Mouse (Mus musculus) embryonic facial prominence, embryonic 15.5 days (tissue): ENCODE results near the gene Zfp950. TPM values are rescaled to one million over a fixed set of nuclear protein-coding genes. Genes with fewer than 3 reads are reported as not detected.

ENCODE experiments used
- ATAC-seq: fragments of 200-750 bp; cut with Nextera tagmentation; 2 replicates; pipeline ENCODE4 v1.8.0; 2017; ENCODE audit warnings: low read depth, moderate TSS enrichment; ENCODE audit not compliant: insufficient number of reproducible peaks, low FRiP score, low TSS enrichment
- H3K27ac ChIP-seq: fragments of 300-500 bp; sonication (generic); replicated peaks from 2 replicates; pipeline ENCODE4 v1.5.1; 2015; ENCODE audit warnings: mild to moderate bottlenecking, inconsistent platforms
- H3K27me3 ChIP-seq: fragments of 300-500 bp; sonication (generic); 2 replicates; pipeline ENCODE4 v1.6.1; 2015; ENCODE audit warnings: inconsistent platforms
- H3K36me3 ChIP-seq: fragments of 300-500 bp; sonication (generic); 2 replicates; pipeline ENCODE4 v1.6.1; 2015; ENCODE audit warnings: mild to moderate bottlenecking, inconsistent platforms
- H3K4me1 ChIP-seq: fragments of 300-500 bp; sonication (generic); 2 replicates; pipeline ENCODE4 v1.6.1; 2015; ENCODE audit warnings: inconsistent platforms
- H3K4me2 ChIP-seq: fragments of 300-500 bp; sonication (generic); replicated peaks from 2 replicates; pipeline ENCODE4 v1.6.1; 2015; ENCODE audit warnings: mild to moderate bottlenecking, inconsistent platforms
- H3K4me3 ChIP-seq: fragments of 300-500 bp; sonication (generic); replicated peaks from 2 replicates; pipeline ENCODE4 v1.5.1; 2015; ENCODE audit warnings: mild to moderate bottlenecking, inconsistent platforms
- H3K9ac ChIP-seq: fragments of 300-500 bp; sonication (generic); 2 replicates; pipeline ENCODE4 v1.6.1; 2015; ENCODE audit warnings: inconsistent platforms
- H3K9me3 ChIP-seq: fragments of 300-500 bp; sonication (generic); replicated peaks from 2 replicates; pipeline ENCODE4 v1.6.1; 2016; ENCODE audit warnings: inconsistent platforms
- WGBS: fragments of 180-500 bp; shearing (Covaris S2); methylation state at CpG from one replicate; pipeline ENCODE4 v1.1.7; 2015; 5-methylcytosine and 5-hydroxymethylcytosine counted together
- polyA plus RNA-seq: library from polyadenylated mRNA; unstranded; fragments of >200 nt; fragmentation: Nextera tagmentation; extraction: Ambion mirVana; gene quantifications from 2 replicates; pipeline ENCODE4 v1.2.1, GENCODE M21; 2015

The Zfp950 gene
- polyA plus RNA-seq, 1 experiment from 2014 or later = 44.7 TPM

DNA sequence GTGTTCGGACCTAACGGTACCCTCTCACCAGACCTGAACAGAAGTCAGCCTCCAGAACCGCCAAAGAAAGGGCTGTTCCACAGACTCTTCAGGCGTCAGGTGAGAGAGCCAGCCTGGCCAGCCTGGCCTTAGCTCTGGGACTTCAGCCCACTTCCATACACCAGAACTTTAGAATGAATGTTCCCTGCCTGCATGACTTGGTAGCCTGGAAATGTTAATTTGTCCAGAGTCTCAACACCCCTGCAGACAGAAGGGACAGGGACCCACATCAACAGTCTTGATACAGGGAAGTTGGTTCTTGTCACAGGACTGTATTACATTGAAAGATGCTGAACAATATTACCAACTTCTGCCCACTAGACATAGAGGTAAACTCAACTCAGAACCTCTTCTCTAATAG lies 50.1 kb downstream of the Zfp950 start:
- H3K4me3 ChIP-seq = no peak overlapping the region
- no peak overlapping the region for H3K9ac ChIP-seq
- H3K36me3 ChIP-seq = peaks cover 10% of the 10 kb centered on the region
- no peak for ATAC-seq
- H3K27me3 ChIP-seq = no peaks in the 10 kb centered on the region
- H3K9me3 ChIP-seq = no peaks in the 10 kb centered on the region
- H3K4me1 ChIP-seq = no peaks in the 10 kb centered on the region
- no peak overlapping the region for H3K4me2 ChIP-seq
- 96% methylated on average over 4 of the region's 4 CpGs for WGBS
- no peak overlapping the region for H3K27ac ChIP-seq

DNA sequence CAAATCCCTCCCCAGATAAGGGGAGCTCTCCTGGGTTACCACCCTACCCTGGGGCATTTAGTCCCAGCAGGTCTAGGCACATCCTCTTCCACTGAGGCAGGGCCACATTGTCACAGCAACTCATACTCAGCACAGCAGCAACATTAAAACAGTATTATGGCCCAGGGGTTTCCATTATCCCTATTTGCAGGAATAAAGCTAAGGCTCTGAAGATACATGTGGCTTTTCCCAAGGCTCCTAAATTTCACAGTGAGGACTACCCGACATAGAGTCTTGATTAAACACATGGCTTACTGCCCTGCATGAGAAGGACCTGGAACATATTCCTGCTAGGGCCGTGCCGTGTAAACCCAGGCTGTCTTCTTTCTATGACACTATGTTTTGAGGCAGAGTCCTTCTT lies 51.6 kb downstream of the Zfp950 start:
- Histone ChIP-seq H3K4me1 (no peaks in the 10 kb centered on the region), H3K9ac (no peak overlapping the region), H3K4me2 (no peak overlapping the region), H3K36me3 (peaks cover 10% of the 10 kb centered on the region), H3K27me3 (no peaks in the 10 kb centered on the region), H3K9me3 (no peaks in the 10 kb centered on the region), H3K27ac (no peak overlapping the region), H3K4me3 (no peak overlapping the region)
- 82% methylated on average over 3 of the region's 3 CpGs for WGBS
- ATAC-seq = no peak

DNA sequence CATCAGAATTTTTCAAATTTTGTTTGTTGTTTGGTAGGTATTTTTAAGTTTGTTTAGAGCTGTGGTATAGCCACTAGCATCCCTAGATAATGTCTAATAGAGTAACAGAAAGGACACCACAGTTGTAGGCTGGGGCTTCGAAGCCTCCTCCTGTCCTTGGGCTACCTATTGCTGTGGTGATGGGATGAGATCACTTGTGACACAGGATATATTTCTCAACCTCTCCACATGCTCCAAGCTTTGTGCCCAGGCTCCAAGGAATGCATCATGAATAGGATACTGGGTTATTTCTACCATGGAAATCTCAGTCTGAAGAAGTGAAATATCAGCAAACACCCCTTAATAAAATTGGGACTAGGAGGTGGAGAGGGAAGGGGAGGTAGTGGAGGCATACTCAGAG lies 52.9 kb downstream of the Zfp950 start:
- WGBS = 94% methylated on average over 1 of the region's 1 CpGs
- no peaks in the 10 kb centered on the region for H3K4me1 ChIP-seq
- H3K4me2 ChIP-seq = no peak overlapping the region
- no peak overlapping the region for H3K9ac ChIP-seq
- no peaks in the 10 kb centered on the region for H3K9me3 ChIP-seq
- H3K36me3 ChIP-seq = peaks cover 10% of the 10 kb centered on the region
- no peak overlapping the region for H3K4me3 ChIP-seq
- H3K27ac ChIP-seq = no peak overlapping the region
- no peak for ATAC-seq
- H3K27me3 ChIP-seq = no peaks in the 10 kb centered on the region

DNA sequence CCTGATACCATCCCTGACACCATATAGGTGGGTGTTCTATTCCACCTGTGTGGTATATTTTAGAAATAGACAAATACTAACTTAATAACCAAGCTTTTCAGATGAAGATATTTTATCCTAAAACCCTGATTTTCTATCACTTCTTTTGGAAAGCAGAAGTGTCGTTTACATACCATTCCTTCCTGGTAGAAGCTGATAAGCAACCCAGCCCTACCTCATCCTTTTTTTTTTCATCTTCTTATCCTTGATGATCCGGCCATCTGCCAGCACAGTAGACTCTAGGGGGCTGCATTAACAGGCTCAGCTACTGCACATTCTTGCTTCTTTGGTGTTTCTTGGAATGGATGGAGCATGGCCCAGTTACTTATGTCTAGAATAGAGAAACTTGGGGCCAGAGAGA lies 55.4 kb downstream of the Zfp950 start:
- Histone ChIP-seq H3K4me1 (no peaks in the 10 kb centered on the region), H3K27ac (no peak overlapping the region), H3K4me3 (no peak overlapping the region), H3K4me2 (no peak overlapping the region), H3K36me3 (peaks cover 10% of the 10 kb centered on the region), H3K27me3 (no peaks in the 10 kb centered on the region), H3K9me3 (no peaks in the 10 kb centered on the region), H3K9ac (no peak overlapping the region)
- no peak for ATAC-seq
- WGBS = 80% methylated on average over 2 of the region's 2 CpGs

- Histone ChIP-seq H3K9ac (no peak overlapping the region), H3K27me3 (no peaks in the 10 kb centered on the region), H3K27ac (no peak overlapping the region), H3K36me3 (peaks cover 10% of the 10 kb centered on the region), H3K4me2 (no peak overlapping the region), H3K9me3 (no peaks in the 10 kb centered on the region), H3K4me3 (no peak overlapping the region), H3K4me1 (no peaks in the 10 kb centered on the region)
- ATAC-seq = no peak
- WGBS = 44% methylated on average over 4 of the region's 4 CpGs
Observed at GRCm38 (mm10) chr19:61084149-61084940, 56.3 kb downstream of the Zfp950 start.

DNA sequence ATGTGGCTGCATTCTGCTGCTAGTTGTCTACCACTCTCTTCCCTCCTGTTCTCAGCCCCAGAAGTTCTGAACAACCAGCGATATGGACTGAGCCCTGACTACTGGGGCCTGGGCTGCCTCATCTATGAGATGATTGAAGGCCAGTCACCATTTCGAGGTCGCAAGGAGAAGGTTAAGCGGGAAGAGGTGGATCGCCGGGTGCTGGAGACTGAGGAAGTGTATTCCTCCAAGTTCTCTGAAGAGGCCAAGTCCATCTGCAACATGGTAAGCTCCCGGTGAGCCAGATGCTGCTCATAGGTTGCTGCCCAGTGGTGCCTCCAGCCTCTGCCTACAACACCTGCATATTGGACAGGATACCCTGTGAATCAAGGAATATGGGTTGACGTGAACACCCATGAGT lies 57.6 kb downstream of the Zfp950 start:
- Histone ChIP-seq H3K4me1 (no peaks in the 10 kb centered on the region), H3K9me3 (no peaks in the 10 kb centered on the region), H3K27me3 (no peaks in the 10 kb centered on the region), H3K9ac (no peak overlapping the region), H3K4me2 (no peak overlapping the region), H3K4me3 (no peak overlapping the region), H3K36me3 (peaks cover 10% of the 10 kb centered on the region), H3K27ac (no peak overlapping the region)
- no peak for ATAC-seq
- WGBS = 93% methylated on average over 8 of the region's 8 CpGs

- no peak overlapping the region for H3K27ac ChIP-seq
- no peaks in the 10 kb centered on the region for H3K4me1 ChIP-seq
- no peak overlapping the region for H3K4me2 ChIP-seq
- no peak for ATAC-seq
- no peaks in the 10 kb centered on the region for H3K36me3 ChIP-seq
- no peaks in the 10 kb centered on the region for H3K9me3 ChIP-seq
- no peaks in the 10 kb centered on the region for H3K27me3 ChIP-seq
- H3K4me3 ChIP-seq = no peak overlapping the region
- WGBS = 85% methylated on average over 5 of the region's 5 CpGs
- no peak overlapping the region for H3K9ac ChIP-seq
Observed at GRCm38 (mm10) chr19:61080251-61080749, 60.3 kb downstream of the Zfp950 start.

DNA sequence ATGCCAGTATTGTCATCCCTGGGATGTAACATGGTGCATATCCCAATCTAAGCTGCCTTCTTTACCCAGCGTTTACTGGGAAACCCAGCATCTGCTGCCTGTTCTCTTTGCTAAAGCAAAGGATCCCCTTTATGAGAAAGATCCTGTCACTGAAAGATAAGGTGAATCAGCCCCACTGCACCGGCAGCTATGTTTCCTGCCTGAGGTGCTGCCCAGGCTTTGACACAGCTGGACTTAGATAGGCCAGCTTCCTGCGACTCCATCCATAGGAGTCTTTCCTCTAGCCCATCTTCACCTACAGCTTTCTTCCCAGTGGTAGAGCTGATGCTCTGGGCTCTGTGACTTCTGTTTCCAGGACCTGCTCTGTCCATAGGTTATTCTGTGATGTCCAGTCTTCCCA lies 62.0 kb downstream of the Zfp950 start:
- no peaks in the 10 kb centered on the region for H3K36me3 ChIP-seq
- no peak overlapping the region for H3K4me3 ChIP-seq
- no peak for ATAC-seq
- no peaks in the 10 kb centered on the region for H3K4me1 ChIP-seq
- H3K9ac ChIP-seq = no peak overlapping the region
- no peaks in the 10 kb centered on the region for H3K27me3 ChIP-seq
- no peak overlapping the region for H3K4me2 ChIP-seq
- 88% methylated on average over 3 of the region's 3 CpGs for WGBS
- no peaks in the 10 kb centered on the region for H3K9me3 ChIP-seq
- H3K27ac ChIP-seq = no peak overlapping the region

DNA sequence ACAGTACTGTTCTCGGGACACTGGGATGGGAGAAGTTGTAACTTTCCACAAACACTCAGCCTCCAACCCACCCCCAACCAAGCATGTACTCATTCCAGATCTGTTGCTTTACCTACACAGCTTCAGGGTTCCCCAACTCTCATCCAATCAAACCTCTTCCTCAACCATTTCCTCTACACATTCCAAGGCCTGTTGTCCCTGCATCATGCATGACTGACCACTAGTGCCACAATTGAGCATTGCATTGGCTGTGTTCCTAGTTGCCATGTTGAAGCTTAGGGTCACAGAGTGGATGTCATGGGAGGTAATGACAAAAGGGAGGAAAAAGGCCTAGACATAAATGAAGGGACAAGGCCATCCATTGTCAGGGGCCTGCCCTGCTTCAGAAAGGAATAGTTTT lies 75.6 kb downstream of the Zfp950 start:
- no peaks in the 10 kb centered on the region for H3K9me3 ChIP-seq
- ATAC-seq = no peak
- H3K4me1 ChIP-seq = no peaks in the 10 kb centered on the region
- no peaks in the 10 kb centered on the region for H3K36me3 ChIP-seq
- 93% methylated on average over 1 of the region's 1 CpGs for WGBS
- no peak overlapping the region for H3K4me2 ChIP-seq
- H3K27ac ChIP-seq = no peak overlapping the region
- no peak overlapping the region for H3K9ac ChIP-seq
- H3K27me3 ChIP-seq = no peaks in the 10 kb centered on the region
- no peak overlapping the region for H3K4me3 ChIP-seq

GRCm38 (mm10) chr19:61064386-61064785 lies 76.3 kb downstream of the Zfp950 start:
- Histone ChIP-seq H3K4me1 (no peaks in the 10 kb centered on the region), H3K27ac (no peak overlapping the region), H3K9ac (no peak overlapping the region), H3K4me2 (no peak overlapping the region), H3K4me3 (no peak overlapping the region), H3K27me3 (no peaks in the 10 kb centered on the region), H3K9me3 (no peaks in the 10 kb centered on the region), H3K36me3 (no peaks in the 10 kb centered on the region)
- no peak for ATAC-seq
- 93% methylated on average over 3 of the region's 3 CpGs for whole genome bisulfite sequencing

DNA sequence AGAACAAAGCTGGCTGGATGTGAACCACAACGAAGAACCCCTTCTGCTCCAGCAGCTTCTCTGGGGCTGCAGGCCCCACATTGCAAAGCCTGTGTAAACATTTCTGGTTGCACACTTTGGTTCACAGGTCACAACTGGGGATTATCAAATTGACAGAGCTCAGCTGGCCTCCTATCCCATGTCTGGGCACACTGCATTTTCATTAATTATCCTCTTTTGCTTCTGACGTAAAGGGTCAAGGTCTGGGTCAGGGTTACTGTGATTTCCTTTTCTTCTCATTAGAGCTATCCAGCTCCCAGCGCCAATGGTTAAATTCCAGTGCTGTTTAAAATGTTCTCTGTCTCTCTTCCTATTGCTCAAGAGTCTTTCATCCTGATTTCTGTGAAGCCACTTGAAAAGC lies 83.1 kb downstream of the Zfp950 start:
- Histone ChIP-seq H3K27ac (no peak overlapping the region), H3K36me3 (no peaks in the 10 kb centered on the region), H3K4me3 (no peak overlapping the region), H3K4me2 (no peak overlapping the region), H3K9ac (no peak overlapping the region), H3K4me1 (no peaks in the 10 kb centered on the region), H3K9me3 (no peaks in the 10 kb centered on the region), H3K27me3 (no peaks in the 10 kb centered on the region)
- ATAC-seq = no peak
- 29% methylated on average over 3 of the region's 3 CpGs for WGBS

DNA sequence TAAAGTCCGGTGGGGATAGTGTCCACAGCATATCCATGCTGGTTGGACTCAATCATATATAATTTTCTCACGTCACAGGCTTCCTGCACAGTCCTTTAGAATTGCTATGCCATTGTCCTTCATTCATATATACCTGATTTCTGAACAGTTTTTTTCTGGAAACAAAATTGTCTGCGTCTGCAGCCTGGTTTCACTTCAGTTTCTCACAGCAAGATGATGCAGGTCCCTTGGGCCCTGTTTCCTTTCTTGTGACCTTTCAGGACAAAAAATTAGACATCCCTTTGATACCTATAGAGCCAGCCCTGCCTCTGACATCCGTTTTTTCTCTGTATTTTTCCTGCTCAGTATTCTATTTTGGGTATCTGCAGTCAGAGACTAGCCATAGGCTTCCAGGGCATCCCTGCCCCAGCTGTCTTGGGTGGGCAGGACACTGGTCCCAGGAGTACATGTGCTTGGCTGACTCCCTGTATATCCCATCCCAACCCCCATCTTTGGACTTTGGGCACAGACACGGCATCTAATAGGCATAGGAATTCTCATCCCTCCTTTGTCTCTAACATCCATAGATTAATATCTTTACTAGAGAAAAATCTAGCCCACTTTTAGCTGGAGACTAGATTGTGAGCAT lies 83.7 kb downstream of the Zfp950 start:
- ATAC-seq = no peak
- Histone ChIP-seq H3K36me3 (no peaks in the 10 kb centered on the region), H3K27ac (no peak overlapping the region), H3K4me2 (no peak overlapping the region), H3K9ac (no peak overlapping the region), H3K27me3 (no peaks in the 10 kb centered on the region), H3K4me3 (no peak overlapping the region), H3K4me1 (no peaks in the 10 kb centered on the region), H3K9me3 (no peaks in the 10 kb centered on the region)
- WGBS = 61% methylated on average over 5 of the region's 5 CpGs
